Mouse (Mus musculus) v-Abl transformed pro-B cells (cell line): ENCODE results near the gene Slc22a4.

ENCODE experiments used
- in situ Hi-C, 2 experiments: fragments of 400-800 bp; cut with MboI; formaldehyde crosslinking; loops; one replicate each; pipeline ENCODE4 v1.15.1; 2025; ENCODE audit not compliant: unreplicated experiment in 2 of 2

Gene Slc22a4

DNA sequence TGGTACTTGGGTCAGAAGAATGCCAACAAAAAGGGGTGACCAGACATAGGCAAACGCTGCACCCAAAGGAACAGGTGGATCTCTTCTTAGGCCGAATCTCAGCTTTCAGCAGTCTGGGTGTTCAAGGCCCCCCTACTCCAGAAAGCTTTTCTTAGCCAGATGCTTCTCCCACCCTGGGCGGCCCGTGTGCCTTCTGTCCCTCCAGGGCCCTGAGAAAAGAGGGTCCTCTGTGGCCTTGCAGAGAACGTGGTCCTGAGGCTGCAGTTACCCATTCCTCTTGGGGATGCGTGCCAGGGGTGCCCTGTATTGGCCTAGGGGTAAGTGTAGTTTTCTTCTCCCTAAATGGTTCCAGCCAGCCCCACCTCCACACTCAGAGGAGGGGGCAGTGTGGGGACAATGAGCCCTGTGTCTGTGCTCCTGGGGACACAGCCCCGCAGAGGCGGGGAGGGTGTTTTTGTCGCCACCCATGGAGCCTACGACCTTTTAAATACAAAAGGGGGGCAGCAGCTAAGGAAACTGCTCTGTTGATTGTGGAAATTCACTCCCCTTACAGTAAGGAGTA is 30.2 kb upstream of the Slc22a4 start:
- in situ Hi-C loops, result no loop called here

DNA sequence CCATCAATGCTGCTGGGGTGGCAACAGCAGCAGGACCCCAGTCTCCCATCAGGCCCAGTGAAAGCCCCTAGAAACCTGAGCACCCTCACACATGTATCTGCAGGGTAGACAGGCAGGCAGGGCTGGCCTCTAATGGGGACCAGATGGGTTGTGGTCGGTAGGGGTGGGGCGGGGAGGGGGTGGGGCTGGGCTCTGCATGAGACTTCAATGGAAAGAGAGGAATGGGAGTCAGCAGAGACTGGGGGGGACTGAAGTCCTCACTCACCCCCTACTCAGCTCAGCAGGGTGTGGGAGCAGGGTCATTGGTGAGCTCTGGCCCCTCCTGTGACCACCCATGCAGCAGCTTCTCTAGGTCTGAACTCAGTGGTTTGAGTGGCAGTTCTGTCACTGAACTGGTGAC is 29.5 kb upstream of the Slc22a4 start:
- in situ Hi-C loops, result no loop called here

DNA sequence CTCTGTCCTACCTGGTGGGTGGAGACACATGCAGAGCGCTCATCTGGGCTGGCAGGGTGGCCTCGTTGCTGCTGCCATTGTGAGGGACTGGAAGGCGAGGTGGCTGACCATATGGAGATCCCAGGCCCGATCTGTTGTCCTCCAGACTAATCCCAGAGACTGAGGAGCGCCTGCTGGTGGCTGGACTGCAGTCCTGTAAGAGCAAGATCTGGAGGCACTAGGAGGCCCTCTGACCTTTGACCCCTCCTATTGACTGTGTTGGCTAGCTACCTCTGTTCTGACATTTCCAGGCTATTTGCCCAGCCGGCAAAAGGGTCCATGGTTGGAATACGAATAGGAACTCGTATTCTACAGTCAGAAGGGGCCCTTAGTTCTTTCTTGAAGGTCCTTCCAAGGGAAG is 28.2 kb upstream of the Slc22a4 start:
- in situ Hi-C loops, result no loop called here

DNA sequence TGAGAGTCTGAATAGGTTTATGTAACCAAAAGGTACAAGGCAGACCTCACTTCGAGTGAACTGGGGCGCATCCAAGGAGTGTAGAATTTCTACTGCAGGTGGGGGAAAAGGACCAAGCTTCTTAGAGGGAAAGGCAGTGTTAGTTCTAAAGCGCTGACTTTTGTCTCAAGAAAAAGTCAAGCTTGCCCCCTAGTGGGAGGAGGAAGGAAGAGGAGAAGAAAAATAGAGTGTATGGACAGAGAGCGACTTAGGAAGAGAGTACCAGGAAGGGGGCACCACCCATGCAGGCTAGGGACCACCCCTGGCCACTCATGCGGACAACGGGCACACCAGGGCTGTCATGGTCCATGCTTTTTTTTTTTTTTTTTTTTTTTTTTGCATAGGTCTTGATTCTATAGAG is 26.4 kb upstream of the Slc22a4 start:
- in situ Hi-C loops, result no loop called here

DNA sequence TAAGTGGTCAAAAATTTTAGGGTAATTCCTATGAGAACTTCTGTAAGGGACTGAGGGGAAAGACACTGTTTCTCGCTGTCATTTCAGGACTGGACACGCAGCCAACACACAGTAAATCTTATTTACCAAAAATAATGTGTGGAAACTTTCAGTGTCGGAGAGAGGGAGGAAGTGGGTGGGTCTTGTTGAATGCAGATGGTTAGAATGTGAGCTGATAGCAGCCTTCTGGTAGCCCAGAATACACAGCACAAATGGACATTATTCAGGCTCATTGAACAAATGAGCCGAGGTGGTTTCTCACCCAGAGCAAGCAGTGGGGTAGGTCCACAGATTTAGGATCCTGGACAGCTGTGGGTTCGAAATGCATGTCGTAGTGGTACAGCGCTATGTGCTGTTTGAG is 25.2 kb upstream of the Slc22a4 start:
- in situ Hi-C loops, result no loop called here

DNA sequence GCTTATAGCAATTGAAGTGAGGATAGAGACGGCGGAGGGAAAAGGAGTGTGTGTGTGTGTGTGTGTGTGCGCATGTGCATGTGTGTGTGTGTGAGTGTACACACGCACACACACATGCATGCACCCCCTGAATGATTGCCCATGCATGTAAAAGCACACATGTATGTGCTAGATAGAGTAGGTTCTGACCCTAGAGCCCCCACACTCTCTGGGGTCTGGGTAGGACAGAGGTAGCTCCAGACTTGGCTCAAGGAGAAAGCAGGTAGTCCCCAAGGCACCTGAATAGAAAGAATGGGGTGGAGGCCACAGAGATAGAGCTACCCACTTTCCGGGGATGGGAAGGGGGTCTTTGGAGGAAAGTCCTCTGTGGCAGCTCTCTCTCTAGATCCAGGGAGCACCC is 24.2 kb upstream of the Slc22a4 start:
- in situ Hi-C loops, result no loop called here

DNA sequence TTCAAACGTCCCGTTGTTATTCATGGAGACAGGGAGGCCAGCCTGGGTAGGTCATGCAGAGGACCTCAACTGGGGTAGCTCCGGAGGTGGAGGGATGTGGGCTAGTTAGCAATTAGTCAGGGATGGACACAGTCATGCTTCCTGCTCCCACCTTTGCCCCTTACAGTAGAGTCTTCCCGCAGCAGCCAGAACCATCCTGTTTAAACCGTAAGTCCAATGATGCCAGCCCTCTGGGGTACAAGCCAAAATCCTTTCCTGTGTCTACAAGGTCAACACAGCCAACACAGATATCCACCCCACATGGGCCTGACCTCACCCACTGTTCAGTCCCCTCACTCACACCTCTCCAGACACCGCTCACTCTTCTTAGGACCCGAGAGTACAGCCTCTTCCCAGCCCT is 23.3 kb upstream of the Slc22a4 start:
- in situ Hi-C loops, result no loop called here

DNA sequence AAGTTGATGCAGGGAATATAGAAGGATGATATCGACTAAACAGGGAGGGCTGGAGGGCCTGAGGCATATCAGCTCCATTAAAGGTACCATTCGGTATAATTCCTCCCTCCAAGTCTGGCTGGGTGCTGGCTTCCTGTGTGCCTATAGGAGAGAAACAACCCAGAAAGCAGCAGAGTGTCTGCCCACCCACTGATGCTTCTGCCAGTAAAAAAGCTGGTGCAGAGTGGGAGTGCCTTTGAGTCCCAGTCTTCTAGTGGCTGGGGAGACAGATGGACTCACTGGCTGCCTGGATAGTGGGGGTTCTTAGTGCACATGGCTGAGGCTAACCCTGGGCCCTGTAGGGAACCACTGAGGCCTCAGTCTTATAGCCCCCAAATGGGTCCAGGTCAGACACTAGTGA is 22.3 kb upstream of the Slc22a4 start:
- in situ Hi-C loops, result no loop called here

DNA sequence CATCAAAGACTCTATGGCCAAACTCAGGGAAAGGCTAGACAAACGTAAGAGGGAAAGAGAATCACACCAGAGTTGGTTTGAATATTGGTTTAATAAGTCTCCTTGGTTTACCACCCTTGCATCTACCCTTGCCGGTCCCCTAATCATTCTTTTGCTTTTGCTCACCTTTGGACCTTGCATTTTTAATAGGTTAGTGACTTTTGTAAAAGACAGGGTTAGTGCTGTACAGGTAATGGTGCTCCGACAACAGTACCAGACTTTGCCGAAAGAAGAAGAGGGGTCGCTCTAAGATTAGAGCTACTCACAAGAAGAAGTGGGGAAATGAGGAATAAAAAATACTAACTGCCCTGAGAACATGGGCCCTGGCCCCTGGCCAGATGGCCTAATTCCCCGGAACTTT is 12.8 kb upstream of the Slc22a4 start:
- in situ Hi-C loops, result no loop called here

DNA sequence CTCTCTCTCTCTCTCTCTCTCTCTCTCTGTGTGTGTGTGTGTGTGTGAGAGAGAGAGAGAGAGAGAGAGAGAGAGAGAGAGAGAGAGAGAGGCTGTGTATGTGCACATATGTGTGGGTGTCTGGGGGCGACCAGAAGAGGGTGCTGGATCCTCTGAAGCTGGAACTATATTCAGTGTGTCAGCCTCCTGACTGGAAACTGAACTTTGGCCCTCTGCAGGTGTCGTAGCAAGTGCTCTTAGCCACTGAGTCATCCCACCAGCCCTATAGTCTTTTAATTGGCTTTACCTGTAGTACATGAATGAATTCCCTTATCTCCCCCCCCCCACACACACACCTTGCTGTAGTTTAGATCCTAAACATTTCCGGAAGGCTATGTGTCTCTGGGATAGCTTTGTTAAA is 5.0 kb upstream of the Slc22a4 start:
- in situ Hi-C loops, result loop anchor here in 1 of 2 experiments (5.0 kb wide), 1 partner anchor 471 kb away; no protein-coding TSS in a partner anchor

DNA sequence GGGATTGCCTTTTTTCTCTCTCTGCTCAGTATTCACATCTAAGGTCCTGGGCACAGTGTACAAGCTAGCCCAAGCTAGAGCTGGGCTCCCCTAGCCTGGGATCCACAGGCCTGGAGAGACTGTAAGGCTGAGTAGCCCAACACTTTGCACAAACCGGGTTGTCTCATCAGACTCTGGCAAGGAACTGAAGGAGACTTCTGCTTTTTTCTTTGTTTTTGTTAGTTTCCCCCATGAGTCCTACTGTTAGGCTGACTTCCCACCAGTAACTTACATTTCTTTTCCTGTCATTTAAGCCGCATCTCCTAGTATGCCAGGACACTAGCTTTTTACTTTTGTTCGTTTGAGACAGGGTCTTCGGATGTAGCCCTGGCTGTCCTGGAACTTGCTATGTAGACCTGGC is 1.1 kb upstream of the Slc22a4 start:
- in situ Hi-C loops, result no loop called here

DNA sequence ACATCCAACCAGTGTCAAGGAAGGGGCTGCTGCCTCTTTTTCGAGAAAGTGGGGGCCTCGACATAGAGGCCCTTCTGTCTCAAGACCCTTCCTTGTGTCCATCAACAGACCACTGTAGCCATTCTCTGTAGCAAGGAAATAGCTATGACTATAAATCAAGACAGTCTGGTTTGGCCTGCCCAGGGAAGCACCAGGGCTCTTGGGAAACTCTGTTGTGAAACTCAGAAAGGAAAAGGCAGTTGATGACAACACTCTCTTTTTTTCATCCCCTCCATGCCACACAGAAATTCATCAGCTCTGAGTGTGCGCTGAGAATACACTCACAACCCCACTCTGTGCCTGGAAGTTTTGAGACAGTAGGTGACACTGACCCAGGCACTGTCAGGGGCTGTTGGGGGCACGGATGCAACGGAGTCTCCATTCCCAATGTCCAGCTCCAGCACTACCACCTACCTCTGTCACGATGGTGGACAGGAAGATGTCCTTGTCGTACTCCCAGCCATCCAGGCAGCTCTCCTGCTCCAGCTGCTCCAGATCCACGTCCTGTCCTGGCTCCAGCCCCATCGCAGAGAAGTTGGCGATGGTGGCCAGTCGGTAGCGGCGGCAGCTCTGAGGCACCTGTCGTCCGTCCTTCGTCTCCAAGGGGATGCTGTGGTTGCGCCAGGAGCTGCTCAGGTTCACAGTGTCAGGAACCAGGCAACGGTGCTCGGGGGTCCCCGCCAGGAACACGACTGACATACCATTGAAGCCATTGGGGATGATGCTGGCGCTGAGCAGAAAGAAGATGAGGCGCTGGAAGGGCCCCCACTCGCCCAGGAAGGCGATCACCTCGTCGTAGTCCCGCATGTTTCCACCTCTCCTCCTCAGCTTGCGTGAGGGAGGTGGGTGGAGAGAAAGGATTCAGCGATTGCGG is 503 bp downstream of the Slc22a4 start:
- in situ Hi-C loops, result no loop called here

DNA sequence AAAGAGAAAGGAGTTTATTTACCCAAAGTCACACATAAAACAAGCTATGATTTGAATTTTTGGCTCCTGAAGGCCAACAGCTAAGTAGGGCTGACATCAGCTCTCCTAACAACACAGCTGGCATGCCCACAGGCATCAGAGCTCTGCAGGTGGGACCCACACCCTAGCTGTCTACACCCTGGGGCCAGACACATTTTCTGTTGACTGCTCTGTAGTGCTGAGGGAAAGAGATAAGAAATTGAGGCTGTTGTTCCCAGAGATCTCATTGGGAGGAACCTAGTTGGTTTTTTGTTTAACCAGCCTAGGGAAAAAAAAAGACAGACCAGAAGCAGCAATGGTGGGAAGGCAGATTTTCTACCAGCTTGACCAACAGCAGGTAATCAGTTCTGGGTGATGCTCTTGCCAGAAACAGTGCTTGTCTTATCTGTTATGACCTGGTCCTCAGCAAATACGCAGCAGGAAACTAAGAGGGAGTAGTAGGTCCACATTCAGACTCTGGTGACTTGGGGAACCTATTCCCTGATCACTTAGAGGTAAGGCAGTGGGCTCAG is 1.3 kb downstream of the Slc22a4 start:
- in situ Hi-C loops, result no loop called here

DNA sequence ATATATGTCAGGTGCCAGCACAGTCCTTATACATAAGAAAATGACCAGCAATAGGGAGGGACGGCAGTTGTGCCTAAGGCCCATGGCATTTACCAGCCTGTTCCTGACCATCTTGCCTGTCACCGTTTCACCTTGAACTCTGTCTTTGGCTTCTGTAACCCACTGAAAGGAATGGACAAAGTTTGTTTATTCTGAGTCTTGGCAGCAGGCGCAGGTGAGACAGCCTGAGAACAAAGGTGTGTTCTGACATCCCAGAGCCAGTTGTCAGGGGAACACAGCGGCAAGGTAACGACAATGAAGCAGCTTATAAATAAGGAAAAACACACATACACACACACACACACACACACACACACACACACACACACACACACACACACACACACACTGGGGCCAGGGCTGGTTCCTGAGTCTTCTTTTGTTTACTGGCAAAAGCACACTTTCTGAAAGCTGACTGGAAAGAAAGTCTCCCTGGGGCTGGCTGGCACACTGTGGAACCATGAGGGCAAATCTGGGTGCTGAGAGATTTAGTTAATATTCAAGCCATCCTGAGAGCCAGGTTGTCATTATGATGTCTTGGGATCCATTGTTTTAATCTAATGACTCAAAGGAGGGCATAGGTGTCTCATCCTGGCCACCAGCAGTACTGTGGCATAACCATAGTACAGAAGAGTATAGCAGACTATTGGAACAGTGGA is 6.3 kb downstream of the Slc22a4 start:
- in situ Hi-C loops, result no loop called here

DNA sequence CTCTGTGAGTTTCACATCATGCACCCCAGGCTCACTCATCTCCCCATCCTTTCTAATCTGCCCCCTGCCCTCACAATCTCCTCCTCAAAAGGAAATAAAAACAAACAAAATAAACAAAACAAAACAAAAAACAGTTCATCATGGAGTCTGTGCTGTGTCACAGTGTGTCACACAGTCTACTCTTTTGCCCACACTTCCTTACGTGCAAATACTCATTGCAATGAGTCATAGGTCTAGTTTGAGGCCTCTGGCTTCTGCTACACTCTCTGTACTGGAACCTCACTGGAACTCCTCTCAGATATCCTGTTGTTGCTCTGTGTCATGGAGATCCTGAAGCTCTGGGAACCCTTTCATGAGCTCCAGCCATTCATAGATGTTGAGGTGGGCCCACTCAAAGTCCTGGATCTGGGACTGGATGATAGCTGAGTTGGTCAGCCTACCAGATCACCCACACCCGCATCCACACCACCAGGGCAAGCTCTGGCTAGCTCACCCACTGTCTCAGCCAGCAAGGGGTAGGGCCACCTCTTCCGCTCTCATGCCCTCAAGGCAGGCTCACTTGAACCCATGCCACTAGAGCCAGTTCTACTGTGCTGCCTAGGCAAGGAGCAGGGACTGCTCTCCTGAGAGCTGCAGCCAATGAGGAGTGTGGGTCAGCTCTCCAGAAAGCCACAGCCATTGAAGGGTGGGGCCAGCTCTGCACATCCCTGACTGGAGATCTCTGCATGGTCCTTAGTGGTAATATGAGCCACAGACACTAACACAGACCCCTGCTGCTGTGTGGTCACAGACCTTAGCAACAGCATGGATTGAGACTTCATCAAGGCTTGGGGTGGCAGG is 8.8 kb downstream of the Slc22a4 start:
- in situ Hi-C loops, result no loop called here

DNA sequence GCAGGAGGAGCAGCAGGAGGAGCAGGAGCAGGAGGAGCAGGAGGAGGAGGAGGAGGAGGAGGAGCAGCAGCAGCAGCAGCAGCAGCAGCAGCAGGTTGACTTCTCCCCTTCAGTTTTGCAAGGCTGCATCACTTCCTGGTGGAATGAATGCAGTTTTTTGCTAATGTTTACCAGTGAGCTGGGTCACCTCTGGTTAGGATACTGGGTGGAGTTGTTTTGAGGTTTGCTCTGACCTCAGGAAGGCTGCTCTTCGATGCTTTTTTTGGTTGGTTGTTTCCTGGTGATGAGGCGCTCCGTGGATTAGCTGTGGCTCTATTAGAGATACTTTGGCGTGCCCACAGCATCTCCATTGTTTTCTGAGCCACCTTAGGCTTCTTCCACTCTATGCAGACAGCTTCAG is 10.3 kb downstream of the Slc22a4 start:
- in situ Hi-C loops, result no loop called here

DNA sequence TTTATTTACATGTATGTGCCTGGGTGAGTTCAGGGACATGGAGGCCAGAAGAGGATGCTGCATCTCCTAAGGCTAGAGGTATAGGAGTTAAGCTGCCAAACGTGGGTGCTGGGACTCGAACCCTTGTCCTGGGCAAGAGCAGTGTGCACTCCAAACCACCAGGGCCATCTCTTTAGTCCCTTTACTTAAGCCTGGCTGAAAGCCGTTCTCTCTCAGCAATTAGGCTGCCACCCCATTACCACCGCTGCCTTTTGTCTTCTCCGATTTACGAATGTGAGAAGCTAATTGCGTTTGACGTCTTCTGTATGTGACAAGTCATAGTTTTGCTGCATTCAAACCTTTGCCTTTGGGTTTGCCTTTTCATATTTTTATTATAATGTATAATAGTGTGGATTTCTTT is 11.8 kb downstream of the Slc22a4 start:
- in situ Hi-C loops, result no loop called here

DNA sequence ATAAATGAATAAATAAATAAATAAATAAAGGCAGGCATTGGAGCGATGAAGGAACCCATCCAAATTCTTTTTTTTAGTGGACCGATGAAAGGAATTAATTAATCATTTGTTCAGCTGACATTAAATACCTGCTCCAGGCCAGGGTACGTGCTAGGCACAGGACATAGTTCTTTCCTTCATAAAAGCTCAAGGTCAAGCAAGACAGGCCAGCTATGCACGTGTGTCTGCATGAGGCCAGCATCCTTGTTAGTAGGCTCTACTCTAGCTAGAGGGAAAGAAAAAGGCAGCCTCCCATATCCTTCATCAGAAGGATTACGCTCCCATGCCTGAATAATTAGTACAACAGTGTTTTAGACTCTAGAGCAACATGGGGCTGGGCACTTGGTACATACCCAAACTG is 14.9 kb downstream of the Slc22a4 start:
- in situ Hi-C loops, result no loop called here

DNA sequence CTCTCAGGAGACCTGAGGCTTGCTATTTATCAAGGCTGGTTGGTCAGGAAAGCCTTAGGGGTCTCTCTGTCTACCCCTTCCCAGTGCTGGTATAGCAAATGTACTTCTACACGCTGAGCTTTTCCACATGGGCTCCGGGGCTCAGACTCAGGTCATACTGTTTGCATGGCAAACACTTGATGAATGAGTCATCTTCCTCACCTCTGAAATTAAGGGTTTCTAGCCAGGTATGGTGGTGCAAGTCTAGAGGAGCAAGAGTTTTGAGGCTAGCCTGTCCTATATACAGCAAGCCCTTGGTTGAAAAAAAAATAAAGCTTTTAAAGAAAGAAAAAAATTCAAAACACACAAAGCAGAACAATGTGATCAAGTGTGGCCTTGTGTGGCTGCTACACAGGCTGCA is 16.6 kb downstream of the Slc22a4 start:
- in situ Hi-C loops, result no loop called here

DNA sequence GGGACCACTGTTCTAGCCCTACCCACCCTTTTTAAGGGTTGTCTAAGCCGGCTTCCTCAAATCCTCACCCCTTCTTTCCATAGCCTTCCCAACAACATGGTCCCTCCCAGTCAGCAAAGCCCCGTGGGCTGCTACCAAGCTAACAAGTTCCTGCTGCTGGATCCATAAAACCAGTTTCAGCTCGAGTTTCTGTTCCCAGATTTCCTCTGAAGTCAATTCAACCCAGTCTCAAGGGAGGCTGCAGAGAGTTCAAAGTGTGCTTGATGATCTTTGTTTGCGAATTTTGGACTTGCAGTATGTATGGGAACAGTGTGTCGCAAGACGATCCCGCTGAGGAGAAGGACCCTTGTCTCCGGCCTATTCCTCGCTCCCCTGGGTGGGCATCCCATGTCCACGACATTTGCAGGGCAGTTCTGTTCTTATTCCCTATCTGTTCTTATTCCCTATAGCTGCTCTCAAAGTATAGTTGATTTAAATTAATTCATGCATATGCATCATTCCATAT is 19.4 kb downstream of the Slc22a4 start:
- in situ Hi-C loops, result loop anchor here in 1 of 2 experiments (10.0 kb wide), 2 partner anchors 346 to 976 kb away; no protein-coding TSS in a partner anchor
